Mouse (Mus musculus) G1E (cell line): ENCODE data around the gene Nuak2.

Source experiments
- CTCF ChIP-seq: IDR thresholded peaks from 2 replicates; pipeline ENCODE4 v1.5.1; 2012; ENCODE audit warnings: low read depth, low read length, inconsistent platforms, mixed read lengths
- GATA1 ChIP-seq: IDR thresholded peaks from 2 replicates; pipeline ENCODE4 v1.6.1; 2012; ENCODE audit warnings: borderline replicate concordance, low read length, inconsistent platforms, mixed read lengths
- GATA2 ChIP-seq: IDR thresholded peaks from 2 replicates; pipeline ENCODE4 v1.6.1; 2012; ENCODE audit warnings: low read depth, low read length, inconsistent platforms, borderline replicate concordance

- no peak for TF ChIP-seq CTCF
- no peak for TF ChIP-seq GATA1
- no peak for TF ChIP-seq GATA2
Observed at GRCm38 (mm10) chr1:132317413-132317812, 1.5 kb downstream of the Nuak2 start.
